Mouse (Mus musculus): ENCODE results near the gene Ulk4.

Ulk4 gene

GRCm38 (mm10) chr9:121277118-121278060 lies at the start of gene Ulk4:
TSS of gene Ulk4 (minus strand) at chr9:121277197.
- in situ Hi-C loops (cut with MboI, MseI): no loop called here

- in situ Hi-C loops (cut with MboI, MseI): no loop called here
Observed at GRCm38 (mm10) chr9:121322034-121322433, 45.0 kb upstream of the Ulk4 start.

- in situ Hi-C loops (cut with MboI, MseI): no loop called here
Observed at GRCm38 (mm10) chr9:121321118-121321517, 44.1 kb upstream of the Ulk4 start.

- in situ Hi-C loops (cut with MboI, MseI): no loop called here
Observed at GRCm38 (mm10) chr9:121320433-121320832, 43.4 kb upstream of the Ulk4 start.

GRCm38 (mm10) chr9:121319323-121319966 lies 42.4 kb upstream of the Ulk4 start:
- in situ Hi-C loops (cut with MboI, MseI): no loop called here

- in situ Hi-C loops (cut with MboI, MseI): no loop called here
Observed at GRCm38 (mm10) chr9:121316621-121317405, 39.8 kb upstream of the Ulk4 start.

- in situ Hi-C loops (cut with MboI, MseI): no loop called here
Observed at GRCm38 (mm10) chr9:121315901-121316595, 39.1 kb upstream of the Ulk4 start.

- in situ Hi-C loops (cut with MboI, MseI): no loop called here
Observed at GRCm38 (mm10) chr9:121314541-121315152, 37.6 kb upstream of the Ulk4 start.

GRCm38 (mm10) chr9:121313656-121314374 lies 36.8 kb upstream of the Ulk4 start:
- in situ Hi-C loops (cut with MboI, MseI): no loop called here

GRCm38 (mm10) chr9:121312237-121312891 lies 35.4 kb upstream of the Ulk4 start:
- in situ Hi-C loops (cut with MboI, MseI): no loop called here

GRCm38 (mm10) chr9:121311846-121312236 lies 34.8 kb upstream of the Ulk4 start:
- in situ Hi-C loops (cut with MboI, MseI): no loop called here

GRCm38 (mm10) chr9:121310501-121310900 lies 33.5 kb upstream of the Ulk4 start:
- in situ Hi-C loops (cut with MboI, MseI): no loop called here

- in situ Hi-C loops (cut with MboI, MseI): no loop called here
Observed at GRCm38 (mm10) chr9:121309287-121309686, 32.3 kb upstream of the Ulk4 start.

GRCm38 (mm10) chr9:121305456-121305855 lies 28.5 kb upstream of the Ulk4 start:
- in situ Hi-C loops (cut with MboI, MseI): no loop called here

- in situ Hi-C loops (cut with MboI, MseI): no loop called here
Observed at GRCm38 (mm10) chr9:121304520-121304919, 27.5 kb upstream of the Ulk4 start.

- in situ Hi-C loops (cut with MboI, MseI): no loop called here
Observed at GRCm38 (mm10) chr9:121303748-121304147, 26.8 kb upstream of the Ulk4 start.

- in situ Hi-C loops (cut with MboI, MseI): no loop called here
Observed at GRCm38 (mm10) chr9:121303086-121303485, 26.1 kb upstream of the Ulk4 start.

- in situ Hi-C loops (cut with MboI, MseI): no loop called here
Observed at GRCm38 (mm10) chr9:121302543-121302942, 25.5 kb upstream of the Ulk4 start.

GRCm38 (mm10) chr9:121301041-121301920 lies 24.3 kb upstream of the Ulk4 start:
- in situ Hi-C loops (cut with MboI, MseI): no loop called here

All from T-helper 1 cell (primary cell).